Mouse (Mus musculus) Patski (cell line): ENCODE measurements around the gene Ciapin1. TPM values are rescaled to one million over a fixed set of nuclear protein-coding genes. Genes with fewer than 3 reads are reported as not detected.

Source experiments
- ATAC-seq: fragments of 100-300 bp; one replicate; pipeline ENCODE4 v1.8.0; 2021
- CTCF ChIA-PET: fragments of 350-600 bp; sonication (Branson Sonifier 250); formaldehyde crosslinking; loops from one replicate; lab custom pipeline; 2022; ENCODE audit warnings: inconsistent platforms; lab: Charles Lee
- POLR2A ChIA-PET: fragments of 350-600 bp; sonication (Branson Sonifier 250); formaldehyde crosslinking; loops from one replicate; lab custom pipeline; 2022; ENCODE audit warnings: antibody characterized with exemption, inconsistent platforms; lab: Charles Lee
- DNase-seq: peaks from one replicate; pipeline ENCODE4 v3.0.0-alpha.2; 2011; ENCODE audit warnings: low read depth, low spot score
- H3K27me3 ChIP-seq: fragments of 371-371 bp; one replicate; pipeline ENCODE4 v1.5.1; 2021
- CTCF ChIP-seq: fragments of 100-300 bp; IDR thresholded peaks from one replicate; pipeline ENCODE4 v1.5.1; 2021
- in situ Hi-C: fragments of 300-500 bp; cut with MboI; formaldehyde crosslinking; loops from 3 replicates; pipeline ENCODE4 v1.11.1; 2018; ENCODE audit warnings: low pct_unique_long_range_greater_than_20kb, mixed read lengths
- polyA plus RNA-seq: library from polyadenylated mRNA; unstranded; gene quantifications from one replicate; pipeline ENCODE4 v1.2.3, GENCODE M21; 2021

The Ciapin1 gene
- polyA plus RNA-seq, 1 experiment from 2014 or later = 128 TPM

DNA sequence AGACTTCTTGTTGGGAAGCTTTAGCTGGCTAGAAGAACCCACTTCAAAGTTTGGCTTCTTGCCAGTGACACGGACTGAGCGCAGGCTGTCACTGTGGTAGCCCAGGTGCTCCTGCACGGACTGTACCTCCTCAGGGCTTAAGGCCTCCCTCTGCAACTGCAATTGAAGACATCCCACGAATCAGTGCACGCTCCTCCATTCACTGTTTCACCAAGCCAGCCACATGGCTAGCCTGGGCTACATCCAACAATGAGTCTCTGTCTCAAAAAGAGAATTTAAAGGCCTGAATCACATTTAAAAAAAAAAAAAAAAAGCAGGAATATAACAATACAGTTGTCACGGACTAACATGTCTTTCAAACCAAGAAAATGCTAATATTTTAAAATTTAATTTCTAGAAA is 9.9 kb downstream of the Ciapin1 start:
- TF ChIP-seq CTCF = no peak
- DNase-seq (no peak), ATAC-seq (no peak)
- no peaks in the 10 kb centered on the region for H3K27me3 ChIP-seq
- ChIA-PET CTCF (interaction anchor here (1.3 to 1.6 kb wide), 2 partner anchors 9 to 14 kb away, joined by 3 to 6 read pairs; no protein-coding TSS in a partner anchor), POLR2A (no interaction called here)
- in situ Hi-C loops = no loop called here

DNA sequence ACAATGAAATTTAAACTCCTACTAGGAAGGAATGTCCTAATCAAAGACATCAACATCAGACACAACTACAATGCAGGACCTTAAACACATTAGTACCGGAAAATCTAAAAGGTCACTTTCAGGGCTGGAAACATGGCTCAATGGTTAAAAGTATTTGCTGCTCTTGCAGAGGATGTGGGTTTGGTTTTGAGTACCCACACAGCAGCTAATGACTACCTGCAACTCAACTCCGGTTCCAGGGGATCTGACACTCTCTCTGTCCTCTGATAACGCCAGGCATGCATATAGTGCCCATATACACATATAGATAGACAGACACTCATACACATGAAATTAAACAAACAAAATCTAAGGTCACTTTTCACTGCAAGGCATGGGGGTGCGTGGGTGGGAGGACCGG is 11.9 kb downstream of the Ciapin1 start:
- ATAC-seq = no peak
- ChIA-PET CTCF (interaction anchor here (0.8 to 3.6 kb wide), 2 partner anchors 9 to 11 kb away, joined by 3 to 20 read pairs; no protein-coding TSS in a partner anchor), POLR2A (no interaction called here)
- DNase-seq = no peak
- no peaks in the 10 kb centered on the region for H3K27me3 ChIP-seq
- no peak for TF ChIP-seq CTCF
- in situ Hi-C loops = no loop called here

DNA sequence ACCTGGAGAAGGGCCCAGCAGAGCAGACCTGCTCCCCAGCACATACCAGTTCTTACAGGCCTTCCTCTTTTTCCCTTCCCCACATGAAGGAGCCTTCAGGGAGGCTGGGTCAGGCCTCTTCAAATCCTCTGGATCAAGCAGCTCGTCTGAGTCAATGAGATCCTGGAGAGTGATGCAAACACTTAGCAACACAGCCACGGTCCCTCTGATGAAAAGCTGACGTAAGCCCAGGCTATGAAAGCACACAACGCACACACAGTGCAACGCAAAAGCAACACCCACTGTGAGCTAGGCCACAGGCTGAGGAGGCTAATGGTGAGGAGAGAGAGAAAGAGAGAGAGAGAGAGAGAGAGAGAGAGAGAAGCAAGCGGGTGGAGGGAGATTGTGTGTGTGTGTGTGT is 13.0 kb downstream of the Ciapin1 start:
- no peak for TF ChIP-seq CTCF
- in situ Hi-C loops = no loop called here
- DNase-seq = no peak
- CTCF ChIA-PET = interaction anchor here (0.9 to 3.6 kb wide), 3 partner anchors 9 to 121 kb away, joined by 4 to 20 read pairs (median 6); no protein-coding TSS in a partner anchor
- H3K27me3 ChIP-seq = no peaks in the 10 kb centered on the region
- POLR2A ChIA-PET = no interaction called here
- ATAC-seq = no peak

DNA sequence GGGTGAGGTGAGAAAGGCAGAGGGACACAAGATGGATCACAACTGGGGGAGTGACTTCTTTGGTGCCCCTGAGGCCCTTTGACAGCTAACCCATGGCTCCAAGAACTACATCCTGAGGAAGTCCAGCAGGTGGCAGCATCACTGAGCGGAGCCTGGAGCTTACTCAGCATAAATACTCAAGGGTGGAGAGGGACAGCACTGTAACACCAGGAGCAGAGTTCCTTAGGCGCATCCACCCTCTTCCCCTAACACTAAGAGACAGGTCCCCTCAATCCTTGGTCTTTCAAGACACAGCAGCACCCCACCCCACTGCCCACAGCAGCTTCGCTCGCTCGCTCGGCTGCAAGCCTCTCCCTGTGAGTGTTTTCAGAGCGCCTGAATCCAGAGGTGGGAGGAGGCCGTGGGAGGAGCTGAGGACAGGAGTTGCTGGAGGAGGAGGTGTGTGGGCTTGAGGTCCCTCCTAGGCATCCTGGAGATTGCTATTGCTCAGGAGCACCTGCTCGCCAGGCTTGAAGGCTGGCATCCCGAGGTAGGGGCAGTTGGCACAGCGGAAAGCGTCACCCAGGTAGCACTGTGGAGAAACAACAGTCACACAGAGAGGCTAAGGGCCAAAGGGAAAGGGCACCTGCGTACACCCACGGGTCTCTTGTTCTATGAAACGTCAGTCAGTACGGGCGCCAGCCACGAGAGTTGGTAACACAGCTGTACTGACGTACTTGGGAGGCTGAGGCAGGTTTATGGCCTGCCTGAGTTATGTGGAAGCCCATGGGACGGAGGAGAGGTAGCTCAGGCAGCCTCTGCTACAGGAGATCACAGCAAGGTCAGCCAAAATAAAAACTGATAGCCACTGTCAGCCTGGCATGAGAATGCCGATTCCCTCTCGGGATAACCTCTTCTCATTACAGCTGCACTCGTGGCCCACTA is 15.3 kb downstream of the Ciapin1 start:
- in situ Hi-C loops = loop anchor here (5.0 kb wide), 1 partner anchor 84 kb away; no protein-coding TSS in a partner anchor
- TF ChIP-seq CTCF = peak; percentile 79
- POLR2A ChIA-PET = interaction anchor here (0.6 kb wide), 1 partner anchor 242 kb away, joined by 4 read pairs; no protein-coding TSS in a partner anchor
- CTCF ChIA-PET = interaction anchor here (0.9 to 3.6 kb wide), 8 partner anchors 8 to 116 kb away, joined by 3 to 20 read pairs (median 4); no protein-coding TSS in a partner anchor
- H3K27me3 ChIP-seq = no peaks in the 10 kb centered on the region
- DNase-seq (no peak), ATAC-seq (no peak)

DNA sequence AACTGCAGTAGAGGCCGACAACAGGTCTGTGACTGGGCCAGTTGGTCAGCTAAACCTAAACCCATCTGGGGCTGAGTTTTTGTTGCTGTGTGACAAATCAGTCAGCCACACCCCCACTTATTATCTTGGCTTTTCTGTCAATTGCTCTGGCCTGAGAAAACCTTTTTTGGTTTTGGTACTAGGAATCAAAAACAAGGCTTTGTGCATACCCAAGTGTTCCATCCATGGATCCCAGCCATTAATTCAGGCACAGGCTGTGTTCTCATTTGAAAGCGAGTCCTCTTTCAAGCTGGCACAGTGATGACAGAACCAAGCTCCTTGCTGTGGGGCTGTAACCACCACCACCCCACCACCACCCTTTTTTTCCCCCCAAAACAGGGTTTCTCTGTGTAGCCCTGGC is 16.8 kb downstream of the Ciapin1 start:
- ChIA-PET POLR2A (interaction anchor here (0.9 to 1.1 kb wide), 4 partner anchors 11 to 117 kb away, joined by 3 to 8 read pairs (median 3); no protein-coding TSS in a partner anchor), CTCF (interaction anchor here (1.1 to 1.6 kb wide), 4 partner anchors 15 to 117 kb away, joined by 3 to 5 read pairs (median 4); no protein-coding TSS in a partner anchor)
- DNase-seq = no peak
- H3K27me3 ChIP-seq = no peaks in the 10 kb centered on the region
- no peak for ATAC-seq
- TF ChIP-seq CTCF = no peak
- in situ Hi-C loops = loop anchor here (5.0 kb wide), 1 partner anchor 86 kb away; no protein-coding TSS in a partner anchor

DNA sequence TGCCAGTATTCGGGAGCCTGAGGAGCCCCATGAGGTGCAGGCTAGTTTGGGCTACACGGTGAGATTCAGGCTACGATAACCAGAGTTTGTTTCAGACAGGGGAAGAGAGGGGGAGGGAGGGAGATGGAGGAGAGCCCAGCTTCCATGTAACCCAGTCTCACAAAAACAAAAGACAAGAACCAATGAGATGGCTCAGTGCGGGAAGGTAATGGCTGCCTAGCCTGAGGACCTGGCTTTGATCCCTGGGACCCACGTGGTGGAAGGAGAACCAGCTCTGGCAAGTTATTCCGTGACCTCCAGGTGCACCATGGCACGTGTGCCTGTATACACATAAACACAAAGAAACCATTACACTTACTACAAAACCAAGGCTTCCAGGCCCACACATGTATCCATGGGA is 17.6 kb downstream of the Ciapin1 start:
- H3K27me3 ChIP-seq = no peaks in the 10 kb centered on the region
- POLR2A ChIA-PET = interaction anchor here (1.1 kb wide), 1 partner anchor 30 kb away, joined by 3 read pairs; no protein-coding TSS in a partner anchor
- TF ChIP-seq CTCF = no peak
- in situ Hi-C loops = loop anchor here (5.0 kb wide), 1 partner anchor 87 kb away; no protein-coding TSS in a partner anchor
- CTCF ChIA-PET = interaction anchor here (1.4 kb wide), 1 partner anchor 116 kb away, joined by 4 read pairs; no protein-coding TSS in a partner anchor
- ATAC-seq (no peak), DNase-seq (no peak)

DNA sequence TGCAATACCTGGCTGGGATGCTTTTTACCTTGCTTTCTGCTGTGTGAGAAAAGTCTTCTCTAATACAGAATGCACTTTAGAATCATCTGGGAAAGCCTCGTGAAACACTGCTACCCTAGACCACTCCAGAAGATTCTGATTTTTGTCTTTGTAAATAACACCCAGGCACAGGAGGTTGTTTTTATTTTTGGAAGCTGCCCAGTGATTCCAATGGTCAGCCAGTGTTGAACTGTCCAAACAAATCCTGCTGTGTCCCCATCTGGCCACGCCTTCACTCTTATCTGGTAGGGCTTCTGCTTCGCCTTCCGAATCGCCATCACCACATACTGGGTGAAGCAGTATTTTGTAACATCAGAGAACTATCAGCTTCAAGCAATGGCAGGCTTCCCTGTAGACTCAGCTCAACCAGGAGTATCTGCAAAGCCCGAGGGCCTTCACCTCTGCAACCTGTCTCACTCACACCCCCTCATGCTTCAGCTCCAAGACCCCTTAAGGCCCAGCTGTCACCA is 18.4 kb downstream of the Ciapin1 start:
- no peak for TF ChIP-seq CTCF
- ATAC-seq = no peak
- no peak for DNase-seq
- no peaks in the 10 kb centered on the region for H3K27me3 ChIP-seq
- ChIA-PET CTCF (interaction anchor here (1.4 kb wide), 1 partner anchor 115 kb away, joined by 4 read pairs; no protein-coding TSS in a partner anchor), POLR2A (interaction anchor here (1.2 kb wide), 1 partner anchor 18 kb away, joined by 3 read pairs; no protein-coding TSS in a partner anchor)
- in situ Hi-C loops = loop anchor here (5.0 to 10.0 kb wide), 2 partner anchors 88 to 295 kb away; no protein-coding TSS in a partner anchor

DNA sequence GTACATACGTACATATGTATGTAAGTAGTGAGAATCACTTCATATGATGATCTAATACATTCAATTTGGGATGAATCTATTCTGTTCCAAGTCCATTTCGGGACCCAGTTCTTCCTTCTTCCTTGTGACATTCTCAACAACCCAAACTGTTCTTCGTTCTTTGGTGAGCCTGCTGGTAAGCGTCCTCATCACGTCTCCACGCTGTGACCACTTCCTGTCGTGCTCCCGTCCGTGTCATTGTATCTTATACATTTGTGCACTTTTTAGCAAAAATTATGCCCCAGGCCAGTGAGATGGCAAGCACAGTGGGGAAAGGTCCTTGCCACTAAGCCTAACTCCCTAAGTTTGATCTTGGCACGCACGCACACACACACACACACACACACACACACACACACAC is 20.2 kb downstream of the Ciapin1 start:
- ATAC-seq = no peak
- no peak for TF ChIP-seq CTCF
- H3K27me3 ChIP-seq = no peaks in the 10 kb centered on the region
- in situ Hi-C loops = loop anchor here (10.0 kb wide), 1 partner anchor 293 kb away; no protein-coding TSS in a partner anchor
- DNase-seq = no peak
- ChIA-PET POLR2A (no interaction called here), CTCF (no interaction called here)

DNA sequence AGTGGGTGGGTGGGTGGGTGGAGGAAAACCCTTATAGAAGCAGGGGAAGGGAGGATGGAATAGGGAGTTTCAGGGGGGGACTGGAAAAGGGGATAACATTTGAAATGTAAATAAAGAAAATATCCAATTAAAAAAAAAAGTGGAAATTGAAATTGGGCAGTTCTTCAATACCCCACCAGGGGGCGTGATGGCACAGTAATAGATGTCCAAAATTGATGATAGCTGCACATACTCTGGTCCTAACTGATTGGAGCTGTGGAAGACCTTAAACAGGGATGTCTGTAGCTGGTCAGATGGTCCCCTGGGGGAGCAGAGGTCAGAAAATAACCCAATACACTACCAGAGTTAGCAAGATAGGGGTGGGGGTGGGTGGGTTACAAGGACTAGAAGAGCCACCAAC is 23.6 kb downstream of the Ciapin1 start:
- in situ Hi-C loops = loop anchor here (10.0 kb wide), 1 partner anchor 290 kb away; no protein-coding TSS in a partner anchor
- peak; percentile 61 for TF ChIP-seq CTCF
- DNase-seq (no peak), ATAC-seq (no peak)
- no peaks in the 10 kb centered on the region for H3K27me3 ChIP-seq
- ChIA-PET CTCF (interaction anchor here (0.7 to 1.6 kb wide), 14 partner anchors 12 to 129 kb away, joined by 3 to 7 read pairs (median 4); partner anchors contain the start of gene Cx3cl1), POLR2A (interaction anchor here (1.6 kb wide), 1 partner anchor 9 kb away, joined by 3 read pairs; no protein-coding TSS in a partner anchor)
